Mouse (Mus musculus): ENCODE measurements around the gene Cops7a.
A peak's percentile ranks its signal among the peaks of the same experiment; 100 is the strongest.

The Cops7a gene

DNA sequence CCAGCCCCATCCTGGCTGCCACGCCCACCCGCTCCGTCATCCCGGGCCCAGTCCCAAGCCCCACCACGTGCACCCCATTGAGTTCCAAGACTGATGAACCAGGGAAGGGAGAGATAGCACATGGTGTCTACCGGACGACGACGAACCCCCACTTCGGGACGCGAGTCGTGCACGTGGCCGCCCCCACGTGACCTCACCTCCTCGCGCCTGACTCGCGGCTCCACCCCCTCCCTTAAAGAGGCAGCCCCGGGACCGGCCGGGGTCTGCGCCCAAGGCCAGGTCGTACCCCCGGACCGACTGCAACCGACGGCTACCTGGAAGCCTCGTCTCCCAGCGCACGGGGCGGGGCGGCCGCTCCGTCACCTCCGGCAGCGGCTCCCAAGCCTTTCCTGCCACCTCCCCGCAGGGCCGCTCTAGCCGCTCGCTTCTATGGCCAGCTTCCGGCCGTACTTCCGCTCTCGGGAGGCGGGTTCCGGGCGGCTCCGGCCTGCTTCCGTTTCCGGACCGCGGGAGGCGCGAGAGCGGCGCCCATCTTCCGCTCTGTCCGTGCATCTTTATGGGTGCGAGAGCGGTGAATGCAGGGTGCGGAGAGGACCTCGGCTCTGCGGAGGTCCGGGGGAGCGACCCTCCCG lies at the start of gene Cops7a:
Gene Cops7a (minus strand): TSS at position 451 of the 632 bp plus-strand sequence.
- peak; percentile 97 for DNase-seq

DNA sequence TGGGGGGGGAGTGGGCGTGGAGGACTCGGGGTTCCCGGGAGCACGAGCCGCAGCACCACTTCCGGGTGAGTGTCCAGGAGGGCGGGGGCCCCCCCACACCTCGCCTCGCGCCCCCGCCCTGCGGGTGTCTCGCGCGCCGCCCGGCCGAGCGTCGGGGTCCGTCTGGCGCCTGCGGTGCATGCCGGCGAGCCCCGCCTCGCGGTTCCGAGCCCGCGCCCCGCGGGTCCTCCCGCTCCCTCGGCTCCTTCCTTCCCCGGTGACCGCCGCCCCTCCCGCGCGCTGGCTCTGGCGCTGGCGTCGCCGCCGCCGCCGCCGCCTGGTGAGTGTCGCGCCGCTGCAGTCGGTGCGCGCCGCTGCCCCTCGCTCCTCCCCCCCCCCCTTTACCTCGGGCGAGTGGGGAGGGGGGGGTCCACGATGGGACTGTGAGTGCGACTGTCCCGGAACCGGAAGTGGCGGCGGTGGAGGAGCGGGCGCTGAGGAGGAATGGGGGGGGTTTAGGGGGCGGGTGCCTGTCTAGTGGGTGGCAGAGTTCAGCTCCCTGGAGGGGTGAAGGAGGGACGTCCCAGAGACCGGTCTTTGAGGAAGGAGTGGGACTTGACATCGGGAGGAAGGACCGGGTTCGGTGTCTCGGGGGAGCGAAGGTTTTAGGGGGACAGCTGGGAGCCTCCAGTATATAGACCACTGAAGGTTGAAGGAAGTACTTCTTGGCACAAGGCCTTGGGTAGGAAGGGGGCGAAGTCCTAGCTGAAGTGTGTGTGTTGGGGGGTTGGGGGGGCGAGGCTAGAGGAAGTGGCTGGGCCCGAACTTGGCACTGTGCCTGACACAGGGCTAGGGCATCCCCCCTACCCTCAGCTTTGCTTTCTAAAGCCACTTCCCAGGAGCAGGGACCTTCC lies 44.1 kb upstream of the Cops7a start:
- peak; percentile 83 for DNase-seq

DNA sequence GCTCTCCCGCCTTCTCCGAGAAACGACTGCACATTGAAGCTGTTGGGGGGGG lies 43.6 kb upstream of the Cops7a start, which contains the start of gene Zfp384:
Gene Zfp384 (plus strand): TSS at position 17 of the 52 bp plus-strand sequence.
- no peak for DNase-seq

DNA sequence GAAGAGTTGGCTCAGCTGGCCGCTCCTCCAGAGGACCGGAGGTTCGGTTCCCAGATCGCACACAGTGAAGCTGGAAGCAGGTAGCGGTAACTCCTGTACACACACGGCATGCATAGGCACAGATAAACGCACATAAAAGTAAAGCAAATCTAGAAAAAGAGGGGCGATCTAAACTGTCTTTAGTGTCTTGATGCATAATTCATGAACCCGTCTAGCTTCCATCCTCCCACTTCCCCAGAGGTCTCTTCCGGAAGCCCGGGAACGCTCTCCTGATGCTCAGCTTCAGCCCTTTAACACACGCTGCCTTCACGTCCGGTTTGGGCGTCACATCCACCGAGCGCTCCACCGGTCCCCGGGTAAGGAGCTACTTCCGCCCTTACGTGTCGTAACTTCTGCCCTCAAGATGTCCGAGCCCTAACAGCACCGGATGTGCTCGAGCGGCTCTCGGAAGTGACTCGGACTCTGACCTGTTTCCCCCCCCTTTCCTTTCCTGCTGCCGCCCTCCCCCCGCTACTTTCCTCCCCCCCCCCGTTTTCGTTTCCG lies 43.3 kb upstream of the Cops7a start:
- peak; percentile 98 for DNase-seq

DNA sequence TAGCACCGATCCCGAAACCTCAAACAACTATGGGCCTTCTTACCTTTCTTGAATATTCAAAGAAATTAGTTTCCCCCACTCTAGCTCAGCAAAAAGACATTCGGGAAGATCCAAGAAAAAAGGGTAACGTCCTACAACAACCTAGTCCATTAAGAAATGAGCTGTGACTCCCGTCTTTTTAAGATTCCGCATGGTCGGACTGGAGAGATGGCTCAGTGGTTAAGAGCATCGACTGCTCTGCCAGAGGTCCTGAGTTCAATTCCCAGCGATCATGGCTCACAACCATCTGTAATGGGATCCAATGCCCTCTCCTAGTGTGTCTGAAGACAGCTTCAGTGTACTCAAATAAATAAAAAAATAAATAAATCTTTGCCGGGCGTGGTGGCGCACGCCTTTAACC lies 42.7 kb upstream of the Cops7a start:
- no peak for DNase-seq

DNA sequence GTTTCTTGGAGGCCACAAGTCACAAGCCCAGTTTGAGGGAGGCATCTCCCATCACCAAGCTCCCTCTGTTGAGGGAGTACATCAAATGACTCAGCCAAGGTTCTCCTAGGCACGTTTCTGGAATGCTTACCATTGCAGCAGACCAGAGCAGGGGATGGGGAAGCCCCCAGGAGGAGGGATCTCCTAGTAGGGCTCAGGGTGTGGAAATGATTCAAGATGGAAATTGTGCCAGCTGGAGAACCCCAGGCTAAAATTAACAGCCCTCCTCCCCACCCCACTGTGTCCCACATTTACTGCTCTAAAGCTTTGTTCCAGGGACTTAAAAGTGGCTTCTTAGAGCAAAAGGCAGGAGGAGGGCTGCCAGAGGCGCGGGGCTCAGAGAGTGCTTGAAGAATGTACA lies 39.7 kb upstream of the Cops7a start:
- no peak for DNase-seq

DNA sequence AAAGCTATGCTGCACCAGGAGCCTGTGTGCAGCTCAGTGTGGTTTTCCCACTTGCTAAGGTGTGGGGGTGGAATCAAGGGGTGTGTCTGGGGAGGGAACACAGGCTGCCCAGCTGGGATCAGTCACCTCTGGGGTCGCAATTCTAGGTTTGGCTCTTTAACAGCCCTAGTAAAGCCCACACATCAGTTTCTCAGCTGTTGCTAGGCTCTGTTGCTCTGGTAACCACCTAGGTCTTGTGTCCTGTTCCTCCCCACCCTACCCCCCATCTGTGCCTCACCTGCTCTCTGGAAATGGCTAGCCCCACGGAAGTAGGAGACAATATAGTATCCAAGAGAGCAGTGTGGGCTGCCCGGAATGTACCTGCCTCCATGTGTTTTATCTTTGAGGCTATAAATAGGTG lies 38.4 kb upstream of the Cops7a start:
- no peak for DNase-seq

DNA sequence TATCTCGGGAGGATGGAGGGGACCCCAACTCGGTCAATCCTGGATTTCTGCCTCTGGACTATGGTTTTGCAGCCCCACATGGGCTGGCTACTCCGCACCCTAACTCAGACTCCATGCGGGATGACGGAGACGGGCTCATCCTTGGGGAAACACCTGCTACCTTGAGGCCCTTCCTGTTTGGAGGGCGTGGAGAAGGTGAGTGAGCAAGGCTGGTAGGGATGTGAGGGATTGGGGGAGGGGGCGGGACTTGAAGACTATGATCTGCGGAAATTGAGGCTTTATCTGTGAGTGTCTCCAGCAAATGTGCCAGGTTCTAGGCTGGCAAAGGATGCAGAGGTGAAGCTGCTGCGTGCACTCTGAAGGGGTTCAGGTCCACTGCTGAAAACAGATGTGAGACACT lies 34.2 kb upstream of the Cops7a start:
- no peak for DNase-seq

DNA sequence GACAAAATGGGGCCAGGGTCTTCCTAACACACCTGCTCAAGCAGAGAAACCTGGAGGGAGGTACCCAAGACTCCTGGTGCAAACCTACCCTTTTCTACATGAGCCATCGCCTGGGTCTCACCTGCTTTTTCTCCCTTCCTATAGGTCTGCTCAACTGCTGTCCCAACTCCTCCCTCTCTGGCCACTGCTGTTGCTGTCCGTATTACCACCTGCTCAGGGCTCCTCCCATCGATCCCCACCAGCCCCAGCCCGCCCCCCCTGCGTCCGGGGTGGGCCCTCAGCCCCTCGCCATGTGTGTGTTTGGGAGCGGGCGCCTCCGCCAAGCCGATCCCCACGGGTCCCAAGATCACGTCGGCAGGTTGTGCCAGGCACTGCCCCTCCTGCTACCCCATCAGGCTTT lies 33.8 kb upstream of the Cops7a start:
- no peak for DNase-seq

DNA sequence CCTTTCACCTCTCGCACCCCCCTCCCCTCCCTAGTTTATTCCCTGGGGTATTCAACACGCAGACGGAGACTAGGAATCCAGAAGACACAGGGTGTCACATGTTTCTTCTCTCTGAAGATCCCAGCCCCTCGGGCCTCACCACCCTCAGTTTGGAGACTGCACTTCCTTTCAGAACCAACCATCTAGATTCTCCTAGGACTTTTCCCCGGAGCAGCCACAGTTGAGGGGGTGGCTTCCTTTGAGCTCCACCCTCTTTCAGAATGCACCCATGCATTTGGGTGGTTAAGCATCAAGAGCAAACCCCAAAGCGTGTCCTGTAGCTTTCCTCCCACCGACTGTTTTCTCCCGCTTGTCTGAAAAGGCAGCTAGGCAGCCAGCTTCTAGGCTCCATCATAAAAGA lies 32.7 kb upstream of the Cops7a start:
- DNase-seq, result no peak

DNA sequence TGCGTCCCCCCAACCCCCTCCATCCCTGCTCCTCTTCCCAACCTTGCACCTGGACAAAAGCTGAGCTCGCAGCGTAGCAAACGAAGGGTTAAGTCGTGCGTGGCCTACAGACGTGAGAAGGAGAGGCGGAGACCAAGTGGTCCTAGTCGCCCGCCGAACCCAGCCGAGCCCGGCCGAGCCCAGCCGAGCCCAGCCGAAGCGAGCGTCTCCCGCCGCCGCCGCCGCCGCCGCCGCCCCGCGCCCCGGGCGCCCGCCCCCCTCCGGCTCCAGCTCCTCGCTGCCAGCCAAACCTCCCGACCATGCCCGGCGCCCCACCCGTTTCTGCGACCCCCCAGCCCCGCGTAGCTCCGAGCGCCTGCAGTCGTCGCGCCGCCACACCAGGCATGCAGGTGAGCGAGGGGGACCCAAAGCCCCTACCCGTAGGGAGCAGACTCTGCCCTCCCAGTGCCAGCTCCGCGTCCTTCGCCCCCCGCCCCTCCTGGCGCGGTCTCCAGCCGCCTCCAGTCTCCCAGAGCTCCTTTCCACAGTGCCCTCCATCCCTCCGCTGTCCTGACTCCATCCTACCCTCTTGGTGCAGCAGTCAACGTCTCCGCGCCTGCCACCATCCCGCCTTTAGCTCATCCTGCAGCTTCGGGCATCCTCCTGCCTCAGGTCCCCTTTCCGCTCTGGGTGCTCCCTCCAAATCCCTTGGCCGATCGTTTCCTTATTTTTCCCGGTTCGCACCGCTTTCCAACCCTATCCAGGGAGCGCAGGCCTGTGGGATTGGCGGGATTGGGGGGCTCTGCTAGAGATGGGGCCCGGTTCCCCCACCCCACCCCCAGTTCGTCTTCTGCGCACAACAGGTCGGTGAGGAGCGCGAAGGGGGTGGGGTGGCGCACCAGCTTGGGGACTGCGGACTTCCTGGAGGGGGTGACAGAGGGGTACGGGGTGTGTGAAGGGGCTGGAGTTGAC lies 31.5 kb upstream of the Cops7a start, which contains the start of gene Pianp:
Gene Pianp (plus strand): TSS at position 144 of the 951 bp plus-strand sequence.
- peak; percentile 84 for DNase-seq

DNA sequence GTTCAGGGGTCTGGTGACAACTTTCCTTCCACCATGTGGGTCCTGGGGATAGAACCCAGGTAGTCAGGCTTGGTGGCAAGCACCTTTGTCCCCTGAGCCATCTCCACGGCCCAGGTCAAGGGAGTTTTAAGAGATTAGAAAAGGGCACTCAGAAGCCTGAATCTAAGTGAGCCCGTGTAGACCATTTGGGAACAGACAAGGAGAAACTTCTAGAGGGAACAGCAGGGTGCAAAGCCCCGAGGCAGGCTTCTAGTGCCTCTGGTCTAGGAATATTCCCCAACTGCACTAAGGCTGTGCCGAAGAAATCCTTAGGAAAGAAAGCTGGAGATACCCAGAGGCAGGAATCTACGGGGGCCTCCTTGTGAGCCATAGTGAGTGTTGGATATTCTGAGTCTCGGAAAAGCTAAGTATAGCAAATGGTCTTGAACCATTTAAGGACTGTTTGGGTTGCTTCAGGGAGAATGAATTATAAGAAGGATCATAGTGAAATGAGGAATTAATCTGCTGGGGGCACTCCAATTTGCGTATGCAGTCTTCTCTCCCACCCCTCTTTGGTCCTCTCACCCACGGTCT lies 30.6 kb upstream of the Cops7a start:
- DNase-seq, result no peak

DNA sequence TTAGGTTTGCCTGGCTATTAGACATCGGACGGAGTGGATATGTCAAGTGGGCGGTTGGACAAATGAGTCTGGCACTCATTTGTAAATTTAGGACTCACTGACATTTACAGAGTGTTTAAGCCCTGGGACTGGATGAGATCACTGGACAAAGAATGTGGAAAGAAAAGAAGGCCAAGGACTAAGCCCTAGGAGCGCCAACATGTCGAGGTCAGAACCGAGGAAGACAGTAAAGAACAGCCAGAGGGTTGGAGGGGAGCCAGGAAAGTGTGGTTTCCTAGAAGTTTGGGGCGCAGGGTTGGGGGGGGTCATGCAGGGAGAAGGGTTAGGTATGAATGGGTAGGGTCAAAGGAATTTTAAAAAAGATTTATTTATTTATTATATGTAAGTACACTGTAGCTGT lies 29.9 kb upstream of the Cops7a start:
- DNase-seq, result no peak

DNA sequence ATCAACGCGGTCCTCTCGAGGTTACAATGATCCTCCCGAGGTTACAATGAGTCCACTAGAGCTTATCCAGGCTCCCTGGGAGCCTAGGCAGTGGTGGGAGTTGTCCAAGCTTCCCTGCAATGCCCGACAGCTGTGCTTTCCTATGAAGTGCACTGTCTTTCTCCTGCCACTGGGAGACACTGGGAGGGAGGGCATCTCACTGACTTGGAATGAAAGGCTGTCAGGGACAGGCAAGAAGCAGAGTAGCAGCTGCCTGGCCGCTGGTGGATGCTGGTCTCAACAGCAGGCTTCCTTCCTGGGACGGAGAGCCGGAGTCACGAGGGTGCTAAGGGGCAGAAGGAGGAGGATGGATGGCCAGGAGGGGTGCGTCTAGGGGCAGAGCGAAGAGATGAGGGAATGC lies 28.5 kb upstream of the Cops7a start:
- no peak for DNase-seq

DNA sequence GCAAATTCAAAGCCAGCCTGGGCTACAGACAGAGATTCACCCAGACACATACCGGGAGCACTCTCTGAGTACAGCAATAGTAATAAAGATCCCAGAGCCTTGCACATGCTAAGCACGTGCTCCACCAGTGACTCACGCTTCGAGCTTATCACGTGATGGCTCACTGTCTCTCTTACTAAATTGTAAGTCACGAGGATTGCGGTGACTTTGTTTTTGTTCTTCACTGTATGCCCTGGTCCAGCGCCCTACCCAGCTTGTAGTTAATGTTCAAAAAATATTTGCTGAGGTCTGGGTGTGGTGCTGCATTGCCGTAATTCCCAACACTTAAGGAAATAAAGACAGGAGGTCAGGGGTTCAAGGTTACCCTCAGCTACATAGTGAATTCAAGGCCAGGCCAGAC lies 28.0 kb upstream of the Cops7a start:
- no peak for DNase-seq

DNA sequence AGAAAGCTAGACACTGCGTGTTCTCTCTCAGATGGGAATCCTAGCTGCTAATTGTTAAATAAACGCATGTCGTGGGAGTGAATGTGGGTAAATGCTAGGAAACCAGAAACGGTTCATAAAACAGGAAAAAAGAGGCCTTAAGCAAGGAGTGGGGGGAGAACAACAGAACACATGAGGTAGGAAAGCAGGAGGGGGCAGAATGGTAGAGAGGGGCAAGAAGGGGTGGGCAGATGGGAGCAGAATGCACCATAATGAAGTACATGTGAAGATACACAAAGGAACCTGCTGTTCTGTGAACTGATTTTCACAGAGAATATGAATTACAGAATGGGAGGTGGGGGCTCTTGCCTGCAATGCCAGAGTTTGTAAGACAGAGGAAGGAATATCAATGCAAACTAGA lies 26.9 kb upstream of the Cops7a start:
- no peak for DNase-seq

DNA sequence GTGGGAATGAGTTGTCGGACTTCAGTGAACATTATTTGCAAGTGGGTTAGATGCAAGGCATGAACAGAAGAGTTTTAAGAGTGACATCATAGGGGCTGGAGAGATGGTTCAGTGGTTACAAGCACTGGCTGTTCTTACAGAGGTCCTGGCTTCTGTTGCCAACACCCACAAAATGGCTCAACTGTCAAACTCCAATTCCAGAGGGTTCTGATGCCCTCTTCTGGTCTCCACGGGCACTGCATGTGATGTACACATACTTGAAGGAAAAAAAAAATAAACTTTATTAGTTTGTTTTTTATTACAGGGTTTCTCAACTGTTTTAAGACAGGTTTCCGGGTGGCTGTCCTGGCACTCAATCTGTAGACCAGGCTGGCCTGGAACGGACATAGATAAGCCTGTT lies 2.4 kb upstream of the Cops7a start:
- peak; percentile 68 for DNase-seq

DNA sequence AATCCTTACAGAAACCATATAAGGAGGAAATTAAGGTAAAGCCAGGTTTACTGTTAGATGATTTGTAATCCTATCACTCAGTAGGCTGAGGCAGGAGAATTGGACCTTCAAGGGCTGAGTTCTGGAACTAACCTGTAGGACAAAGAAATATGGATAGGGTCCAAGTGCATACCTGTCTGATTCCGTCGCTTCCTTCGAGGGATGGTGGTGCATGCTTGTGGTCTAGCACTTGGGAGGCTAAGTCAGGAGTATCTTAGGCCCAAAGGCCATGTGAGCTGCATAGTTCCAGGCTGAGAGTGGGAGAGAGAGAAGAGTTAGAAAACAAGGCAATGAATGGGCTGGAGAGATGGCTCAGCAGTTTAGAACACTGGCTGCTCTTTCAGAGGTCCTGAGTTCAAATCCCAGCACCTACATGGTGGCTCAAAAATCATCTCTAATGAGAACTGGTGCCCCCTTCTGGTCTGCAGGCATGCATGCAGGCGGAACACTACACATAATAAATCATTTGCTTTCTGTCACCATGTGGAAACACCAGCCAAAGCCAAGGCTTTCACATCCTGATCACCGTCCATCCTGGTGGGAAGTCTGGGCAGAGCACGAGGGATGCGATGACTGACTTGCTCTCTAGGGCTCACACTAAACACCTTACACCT lies 1.3 kb upstream of the Cops7a start:
- DNase-seq, result no peak

DNA sequence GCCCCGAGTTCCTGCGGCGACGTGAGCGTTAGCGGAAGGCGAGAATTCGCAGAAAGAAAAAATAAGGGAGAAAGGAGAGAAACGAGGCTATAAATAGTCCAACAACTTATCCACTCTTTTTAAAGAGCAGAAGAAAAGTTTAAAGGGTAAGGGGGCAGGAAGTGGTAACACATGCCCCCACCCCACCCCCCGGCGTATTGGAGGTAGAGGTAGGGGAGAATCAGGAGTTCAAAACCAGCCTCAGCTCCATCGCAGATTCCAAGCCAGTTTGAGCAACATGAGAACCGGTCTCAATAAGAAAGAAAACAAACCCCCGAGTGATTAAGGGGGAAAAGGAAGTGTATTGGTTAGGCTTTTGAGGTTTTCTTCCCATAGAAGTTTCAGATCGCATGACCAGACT lies 409 bp upstream of the Cops7a start:
- DNase-seq, result no peak

DNA sequence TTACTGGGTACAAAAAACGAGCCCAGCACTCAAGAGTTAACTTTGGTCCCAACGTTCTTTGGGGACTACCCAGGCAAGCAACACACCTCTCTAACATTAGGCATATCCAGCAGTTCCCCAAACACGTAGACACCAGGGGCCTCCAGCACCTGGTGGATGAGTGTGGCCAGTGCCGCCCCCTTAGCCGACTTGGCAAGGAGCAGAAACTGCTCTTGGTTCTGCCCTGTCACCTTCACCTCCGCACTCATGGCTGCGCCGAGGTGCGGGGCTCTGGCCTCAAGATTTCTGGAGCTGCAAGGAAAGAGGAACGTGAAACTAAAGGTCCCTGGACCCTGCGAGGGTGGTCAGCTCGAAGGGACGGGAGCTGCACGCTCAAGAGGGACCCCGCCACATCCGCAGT lies 700 bp downstream of the Cops7a start:
- no peak for DNase-seq

DNA sequence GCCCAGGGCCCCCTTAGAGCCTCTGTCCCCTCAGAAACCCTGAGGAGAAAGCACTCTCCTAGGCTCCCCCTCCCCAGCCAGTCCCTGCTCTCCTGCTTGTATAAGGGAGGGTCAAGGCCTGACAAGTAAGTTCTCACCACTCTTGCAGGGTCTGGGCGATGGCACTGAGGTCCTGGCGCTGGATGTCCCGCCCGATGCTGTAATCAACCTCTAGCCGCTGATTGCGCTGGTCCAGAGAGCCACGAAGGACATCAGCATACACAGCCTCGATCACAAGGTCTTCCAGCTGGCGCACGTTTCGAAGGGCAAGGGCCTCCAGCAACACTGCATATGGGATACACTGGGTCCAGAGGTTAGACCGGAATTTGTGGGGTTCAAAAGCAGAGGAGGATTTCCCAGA lies 4.3 kb downstream of the Cops7a start:
- DNase-seq, result no peak

DNA sequence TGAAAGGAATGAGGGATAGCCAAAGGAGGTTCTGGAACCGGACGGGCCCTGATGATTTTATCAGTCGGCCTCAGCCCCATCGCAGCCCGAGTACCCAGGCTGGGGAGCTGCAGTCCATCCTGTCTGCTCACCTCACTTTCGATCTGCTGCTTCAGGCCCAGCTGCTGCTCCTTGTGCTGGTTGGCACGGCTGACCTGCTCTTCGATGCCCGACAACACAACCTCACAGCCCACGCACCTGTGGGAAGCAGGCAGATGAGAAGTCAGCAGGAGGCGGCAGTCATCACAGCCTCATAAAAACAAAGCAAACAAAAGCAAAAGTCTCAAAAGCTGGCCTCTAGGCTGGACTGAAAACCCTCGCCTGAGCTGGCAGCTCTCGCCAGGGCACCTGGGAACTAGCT lies 5.4 kb downstream of the Cops7a start:
- no peak for DNase-seq

DNA sequence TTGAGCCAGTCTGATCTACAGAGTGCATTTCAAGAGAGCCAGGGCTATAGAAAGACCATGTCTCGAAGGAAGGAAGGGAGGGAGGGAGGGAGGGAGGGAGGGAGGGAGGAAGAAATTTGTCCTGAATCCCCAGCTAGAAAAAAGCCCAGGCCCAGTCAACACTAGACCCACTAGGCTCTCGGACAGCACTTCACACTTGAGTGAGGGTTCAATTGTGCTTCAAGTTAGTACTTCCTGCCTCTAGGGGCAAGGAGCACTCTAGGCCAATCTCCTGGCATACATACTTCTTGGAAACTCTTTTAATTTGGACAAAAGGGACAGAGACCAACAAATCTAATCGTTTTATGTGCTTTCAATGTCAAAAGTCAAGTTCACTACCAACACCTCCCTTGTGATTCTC lies 7.2 kb downstream of the Cops7a start:
- DNase-seq, result no peak
